Mouse (Mus musculus) natural killer cell, adult 2 months (primary cell): ENCODE results near the gene Aip.
A peak's percentile ranks its signal among the peaks of the same experiment; 100 is the strongest.

Experiments
- DNase-seq, 2 experiments: peaks; one replicate each; pipeline ENCODE4 v3.0.0; 2022; ENCODE audit warnings: low spot score in 2 of 2

Aip gene

GRCm38 (mm10) chr19:4152445-4153231 is 27.0 kb upstream of the Aip start:
- no peak for DNase-seq

GRCm38 (mm10) chr19:4151898-4152297 is 26.2 kb upstream of the Aip start:
- no peak for DNase-seq

- DNase-seq = no peak
Observed at GRCm38 (mm10) chr19:4151488-4151860, 25.8 kb upstream of the Aip start.

DNA sequence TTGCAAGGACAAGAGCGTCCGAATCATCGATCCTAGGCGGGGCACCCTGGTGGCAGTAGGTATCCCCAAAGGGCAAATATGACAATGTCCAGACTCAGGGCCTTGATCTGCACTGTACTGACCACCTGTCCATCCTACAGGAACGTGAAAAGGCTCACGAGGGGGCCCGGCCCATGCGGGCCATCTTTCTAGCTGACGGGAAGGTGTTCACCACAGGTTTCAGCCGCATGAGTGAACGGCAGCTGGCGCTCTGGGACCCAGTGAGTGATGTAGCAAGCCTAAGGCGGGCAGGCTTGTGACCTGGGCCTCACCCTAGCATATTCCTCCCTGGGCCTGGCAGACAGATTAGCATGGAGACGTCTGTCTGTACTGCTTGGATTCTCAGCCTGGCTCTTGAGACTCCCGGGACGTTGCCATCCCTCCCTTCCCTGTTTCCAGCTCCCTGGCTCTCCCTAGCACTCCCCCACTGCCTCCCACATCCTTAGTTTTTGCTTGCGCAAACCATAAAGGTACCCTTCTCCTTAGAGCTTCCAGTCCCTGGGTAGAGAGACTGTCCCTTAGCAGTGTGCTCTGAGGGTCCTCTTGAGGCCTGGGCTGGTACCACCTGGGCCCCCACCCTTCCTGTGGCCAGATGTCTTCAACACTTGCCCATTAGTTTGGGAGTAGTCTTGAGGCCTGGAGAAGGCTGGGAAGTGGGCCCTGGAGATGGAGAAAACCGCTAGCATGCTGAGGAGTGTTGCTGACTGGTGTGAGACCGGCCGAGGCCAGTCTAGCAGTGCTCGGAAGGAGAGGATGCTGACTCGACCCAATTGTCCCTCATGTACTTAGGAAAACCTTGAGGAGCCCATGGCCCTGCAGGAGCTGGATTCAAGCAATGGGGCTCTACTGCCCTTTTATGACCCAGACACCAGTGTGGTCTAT is 25.2 kb upstream of the Aip start:
- no peak for DNase-seq

DNA sequence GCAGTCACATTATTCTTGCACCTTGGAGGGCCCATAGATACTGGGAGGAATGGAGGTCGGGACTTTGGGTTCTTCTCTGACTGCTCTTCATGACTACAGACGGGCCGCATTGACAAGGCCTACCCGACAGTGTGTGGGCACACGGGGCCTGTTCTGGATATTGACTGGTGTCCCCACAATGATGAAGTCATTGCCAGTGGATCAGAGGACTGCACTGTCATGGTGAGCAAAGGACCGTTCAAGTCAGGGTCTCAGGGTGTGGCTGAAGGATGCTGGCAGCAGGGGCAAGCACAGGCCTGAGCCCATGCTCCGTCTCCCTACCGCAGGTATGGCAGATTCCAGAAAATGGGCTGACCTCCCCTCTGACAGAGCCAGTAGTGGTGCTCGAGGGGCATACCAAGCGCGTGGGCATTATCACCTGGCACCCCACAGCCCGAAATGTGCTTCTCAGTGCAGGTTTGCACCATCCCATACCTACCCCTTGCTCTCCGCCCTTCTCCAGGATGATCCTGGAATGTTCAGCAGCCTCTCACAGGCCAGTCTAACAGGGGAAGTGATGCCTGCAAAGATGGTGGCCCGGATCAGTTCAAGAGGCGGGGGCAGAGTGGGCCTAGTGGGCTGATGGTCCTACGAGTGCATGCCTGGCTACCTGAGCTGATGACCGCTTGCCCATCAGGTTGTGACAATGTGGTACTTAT is 24.3 kb upstream of the Aip start:
- DNase-seq = no peak

- no peak for DNase-seq
Observed at GRCm38 (mm10) chr19:4149283-4149682, 23.6 kb upstream of the Aip start.

DNA sequence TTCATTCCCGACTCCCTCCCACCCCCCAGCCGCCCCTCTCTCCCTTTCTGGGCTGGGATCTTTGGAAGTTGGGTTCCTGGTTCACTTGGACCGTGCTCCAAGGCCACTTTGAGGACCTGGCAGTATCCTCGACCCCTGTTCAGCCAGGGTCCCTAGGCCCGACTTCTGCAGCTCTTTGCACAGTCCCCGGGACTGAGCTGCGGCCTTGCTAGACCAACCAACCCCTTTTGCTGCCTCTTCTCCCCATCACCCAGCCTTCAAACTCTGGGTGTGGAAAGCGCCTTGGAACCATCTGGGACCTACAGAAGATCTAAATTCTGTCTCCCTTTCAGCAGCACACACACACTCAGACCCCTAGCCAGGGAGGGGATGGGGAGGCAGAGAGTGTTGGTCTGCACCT is 23.2 kb upstream of the Aip start:
- DNase-seq = no peak

DNA sequence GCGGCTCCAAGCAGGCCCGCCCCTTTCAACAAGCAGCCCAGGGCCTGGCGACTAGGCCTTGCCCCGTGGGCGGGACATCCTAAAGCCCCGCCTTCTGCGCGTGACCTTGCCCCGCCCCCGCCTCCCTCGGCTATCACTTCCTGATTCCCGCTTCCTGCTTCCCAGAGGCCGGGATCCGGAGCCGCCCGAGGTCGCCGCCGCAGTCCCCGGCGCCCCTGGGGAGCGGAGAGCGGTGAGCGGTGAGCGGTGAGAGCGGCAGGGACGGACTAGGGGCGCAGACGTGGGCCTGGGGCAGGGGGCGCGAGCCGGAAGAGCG is 22.8 kb upstream of the Aip start, which contains the start of gene Coro1b:
Gene Coro1b, plus strand, starts transcription at position 129 of the 316 bp plus-strand sequence.
- DNase-seq = peak; percentile 81 to 89

DNA sequence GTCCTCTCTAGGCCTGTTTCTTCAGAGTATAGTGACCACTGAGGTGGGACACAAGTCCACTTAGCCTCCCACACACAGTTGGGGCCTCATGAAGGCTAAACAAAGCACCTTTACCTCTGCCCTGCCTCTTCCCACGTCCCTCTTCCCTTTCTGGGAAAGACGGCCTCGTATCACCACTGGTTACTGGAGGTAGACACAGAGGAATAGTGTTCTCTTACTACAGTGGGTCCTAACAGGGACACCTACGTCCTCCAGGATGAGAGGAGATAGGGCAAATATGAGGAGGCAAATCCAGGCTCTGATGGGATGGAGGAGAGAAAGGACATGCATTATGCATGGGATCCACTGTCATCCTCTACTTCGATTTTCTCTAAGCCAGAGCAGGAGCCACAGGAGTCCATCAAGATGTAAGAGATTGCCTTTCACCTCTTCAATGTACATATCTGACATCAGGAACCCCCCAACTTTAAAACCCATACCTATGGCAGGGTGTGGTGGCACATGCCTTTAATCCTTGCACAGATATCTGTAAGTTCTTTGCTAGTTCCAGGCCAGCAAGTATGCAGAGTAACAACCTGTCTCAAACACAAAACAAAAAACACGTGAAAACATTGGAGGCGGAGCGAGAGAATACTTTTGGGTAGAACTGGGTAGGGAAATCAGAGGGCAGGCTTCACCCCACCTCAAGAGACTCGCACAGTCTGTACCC is 22.3 kb upstream of the Aip start:
- DNase-seq = no peak

DNA sequence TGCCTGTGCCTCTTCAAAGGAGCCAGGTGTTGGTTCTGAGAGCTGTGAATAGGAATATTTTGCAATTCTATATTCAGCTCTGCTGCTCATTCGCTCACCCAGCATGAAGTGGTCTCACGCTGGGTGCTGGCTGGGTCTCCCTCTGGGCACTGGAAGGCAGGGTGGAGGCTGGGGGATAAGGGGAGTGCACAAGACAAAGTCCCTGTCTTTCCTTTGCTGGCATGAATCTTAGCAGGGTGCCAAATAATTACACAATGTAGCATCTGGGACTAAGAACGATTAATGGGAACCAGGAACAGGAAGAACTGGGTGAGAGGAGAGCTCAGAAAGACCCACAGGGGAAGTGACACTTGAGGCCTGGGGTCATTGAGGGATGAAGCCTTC is 21.4 kb upstream of the Aip start:
- no peak for DNase-seq

DNA sequence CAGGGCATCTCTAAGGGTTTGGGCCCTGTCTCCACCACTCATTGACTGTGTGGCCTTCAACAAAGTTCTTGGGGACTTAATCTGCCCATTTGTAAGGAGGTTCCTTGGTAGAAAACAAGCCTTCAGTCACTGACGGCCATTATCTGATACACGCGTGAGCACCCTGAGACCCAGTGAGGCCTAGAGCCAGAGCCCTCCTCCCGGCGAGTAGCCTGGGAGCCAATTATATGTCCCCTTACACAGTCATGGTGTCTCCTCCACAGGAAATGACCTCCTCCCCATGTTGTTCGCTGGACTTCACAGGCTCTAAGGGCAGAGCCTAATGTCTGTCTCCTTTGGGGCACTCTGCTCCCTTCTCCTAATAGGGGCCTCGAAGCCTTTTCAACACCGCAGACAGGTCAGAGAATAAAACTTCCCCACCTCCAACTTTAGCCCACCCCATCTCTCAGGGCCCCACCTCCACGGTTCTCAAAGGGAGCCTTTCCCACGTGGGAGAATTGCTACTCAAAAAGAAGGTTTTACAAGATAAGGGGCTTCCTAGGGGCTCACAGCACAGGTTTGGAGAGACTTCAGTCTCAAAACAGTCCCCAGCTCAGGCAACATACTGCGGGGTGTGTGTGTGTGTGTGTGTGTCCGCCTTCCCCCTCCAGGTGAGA is 20.8 kb upstream of the Aip start:
- DNase-seq = no peak

GRCm38 (mm10) chr19:4145936-4146335 is 20.3 kb upstream of the Aip start:
- no peak for DNase-seq

DNA sequence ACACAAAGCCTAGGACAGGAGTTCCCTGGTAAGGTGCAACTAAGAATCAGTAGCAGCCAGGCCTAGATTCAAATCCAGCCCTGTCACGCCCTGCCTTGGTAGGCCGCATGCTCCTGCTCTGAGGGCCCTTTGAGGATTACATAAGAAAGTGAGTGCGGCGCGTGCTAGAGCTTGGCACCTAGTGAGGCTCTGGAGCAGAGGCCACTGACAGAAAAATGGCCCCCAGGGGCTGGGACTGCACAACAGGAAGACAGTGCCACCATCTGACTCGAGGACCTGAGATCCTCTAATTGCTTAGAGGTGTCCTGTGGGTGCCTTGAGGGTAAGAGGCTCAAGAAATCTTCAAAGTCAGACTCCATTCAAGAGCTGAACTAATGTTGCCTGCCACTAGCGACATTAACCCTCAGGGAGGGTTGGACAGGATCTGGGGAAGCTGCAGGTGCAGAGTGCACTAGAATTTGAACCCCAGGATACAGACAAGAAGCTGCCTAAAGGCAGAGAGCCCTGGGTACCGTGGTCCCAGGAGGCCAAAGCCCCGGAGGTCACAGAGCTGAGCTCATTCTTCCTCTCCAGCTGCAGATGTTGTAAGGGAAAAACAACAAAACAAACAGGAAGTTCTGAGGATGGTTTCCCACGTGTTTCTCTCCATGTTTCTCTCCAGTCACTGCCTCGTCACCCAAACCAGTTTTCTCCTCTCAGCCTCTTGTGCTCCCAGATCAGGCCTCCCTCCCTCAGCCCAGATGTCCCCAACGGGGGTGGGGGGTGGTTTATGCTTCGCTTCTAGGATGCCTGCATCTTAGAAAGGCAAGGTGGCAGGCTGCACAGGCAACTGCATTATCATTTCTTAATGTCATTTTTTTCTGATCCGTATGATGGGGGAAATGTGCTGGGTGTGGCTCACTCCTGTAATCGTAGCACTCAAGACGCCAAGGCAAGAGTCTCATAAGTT is 19.2 kb upstream of the Aip start:
- no peak for DNase-seq

DNA sequence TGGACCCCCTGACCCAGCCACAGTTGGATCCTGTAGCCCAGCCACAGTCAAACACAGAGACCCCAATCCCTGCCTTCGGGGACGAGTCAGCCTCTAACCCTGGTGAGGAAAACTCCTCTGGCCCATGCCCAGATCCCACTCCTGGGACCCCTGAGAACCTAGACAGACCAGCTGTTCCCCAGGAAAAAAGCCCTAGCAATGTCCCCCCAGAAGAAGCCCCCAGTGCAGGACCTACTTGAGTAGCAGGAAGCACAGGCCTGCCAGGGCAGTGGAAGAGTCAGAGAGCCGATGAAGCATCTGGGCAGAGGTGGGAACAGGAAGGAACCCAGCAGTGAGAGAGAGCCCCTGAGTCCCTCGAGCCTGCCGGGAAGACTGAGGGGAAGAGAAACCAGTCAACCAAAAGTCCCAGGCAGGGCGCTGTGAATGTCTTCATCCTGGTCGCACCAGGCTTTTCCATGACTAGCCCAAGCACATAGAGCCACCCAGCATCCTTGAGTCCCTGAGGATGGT is 18.2 kb upstream of the Aip start, which contains the start of gene Cabp4:
Gene Cabp4, minus strand, starts transcription at position 275 of the 510 bp plus-strand sequence.
- DNase-seq = no peak

- no peak for DNase-seq
Observed at GRCm38 (mm10) chr19:4142416-4143173, 16.9 kb upstream of the Aip start.

DNA sequence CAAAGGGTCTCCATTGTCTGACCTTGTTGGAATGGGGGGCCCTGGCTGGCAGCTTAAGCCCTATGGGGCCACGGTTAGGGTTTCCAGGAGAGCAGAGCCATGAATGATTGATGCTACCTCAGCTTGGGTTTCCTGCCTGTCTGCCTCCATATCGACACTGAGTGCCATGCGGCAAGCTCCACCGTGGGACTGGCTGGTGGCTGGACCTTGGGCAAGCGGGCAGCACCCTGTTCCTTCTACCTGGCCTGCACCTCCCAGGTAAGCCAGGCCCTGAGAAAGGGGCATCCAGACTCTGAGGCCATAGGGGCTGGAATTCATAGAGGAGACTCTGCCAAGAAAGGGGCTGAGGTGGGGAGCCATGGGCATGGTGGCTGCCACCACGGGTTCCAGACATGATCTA is 14.5 kb upstream of the Aip start:
- no peak for DNase-seq

- no peak for DNase-seq
Observed at GRCm38 (mm10) chr19:4139446-4139845, 13.8 kb upstream of the Aip start, which contains the start of gene Gpr152. Gene Gpr152, plus strand, starts transcription at chr19:4139787.

GRCm38 (mm10) chr19:4137913-4138312 is 12.3 kb upstream of the Aip start:
- DNase-seq = no peak

DNA sequence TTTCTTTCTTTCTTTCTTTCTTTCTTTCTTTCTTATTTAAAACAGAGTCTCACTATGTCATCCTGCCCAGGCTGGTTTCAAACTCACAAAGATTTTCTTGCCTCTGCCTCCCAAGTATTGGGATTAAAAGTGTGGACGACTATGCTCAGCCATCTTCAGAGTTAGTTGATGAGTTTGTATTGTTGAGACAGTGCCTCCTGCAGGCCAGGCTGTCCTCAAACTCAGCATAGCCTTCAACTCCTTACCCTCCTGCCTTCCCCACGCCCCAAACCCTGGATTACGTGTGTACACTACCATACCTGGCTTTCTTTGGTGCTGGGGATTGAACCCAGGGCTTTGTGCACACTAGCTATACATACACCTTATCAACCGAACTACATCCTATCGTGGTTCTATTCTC is 10.8 kb upstream of the Aip start:
- DNase-seq = no peak
